Mouse (Mus musculus) midbrain, embryonic 12.5 days (tissue): ENCODE results near the gene Akap5. TPM values are rescaled to one million over a fixed set of nuclear protein-coding genes. Genes with fewer than 3 reads are reported as not detected.
A peak's percentile ranks its signal among the peaks of the same experiment; 100 is the strongest.

Experiments
- ATAC-seq: fragments of 200-750 bp; cut with Nextera tagmentation; 2 replicates; pipeline ENCODE4 v1.8.0; 2017; ENCODE audit warnings: low read depth, moderate TSS enrichment, moderate library complexity; ENCODE audit not compliant: low FRiP score
- H3K27ac ChIP-seq: fragments of 300-500 bp; sonication (generic); replicated peaks from 2 replicates; pipeline ENCODE4 v1.5.1; 2016; ENCODE audit warnings: mild to moderate bottlenecking
- H3K27me3 ChIP-seq: fragments of 300-500 bp; sonication (generic); 2 replicates; pipeline ENCODE4 v1.6.1; 2016; ENCODE audit warnings: mild to moderate bottlenecking
- H3K36me3 ChIP-seq: fragments of 300-500 bp; sonication (generic); 2 replicates; pipeline ENCODE4 v1.6.1; 2016
- H3K4me1 ChIP-seq: fragments of 300-500 bp; sonication (generic); 2 replicates; pipeline ENCODE4 v1.6.1; 2016
- H3K4me2 ChIP-seq: fragments of 300-500 bp; sonication (generic); replicated peaks from 2 replicates; pipeline ENCODE4 v1.6.1; 2016; ENCODE audit warnings: mild to moderate bottlenecking, moderate library complexity
- H3K4me3 ChIP-seq: fragments of 300-500 bp; sonication (generic); 2 replicates; pipeline ENCODE4 v1.5.1; 2016; ENCODE audit warnings: mild to moderate bottlenecking
- H3K9ac ChIP-seq: fragments of 300-500 bp; sonication (generic); replicated peaks from 2 replicates; pipeline ENCODE4 v1.6.1; 2016; ENCODE audit warnings: mild to moderate bottlenecking, moderate library complexity
- H3K9me3 ChIP-seq: fragments of 300-500 bp; sonication (generic); 2 replicates; pipeline ENCODE4 v1.6.1; 2016; ENCODE audit warnings: mild to moderate bottlenecking
- WGBS: fragments of 180-500 bp; shearing (Covaris S2); methylation state at CpG from one replicate; pipeline ENCODE4 v1.1.7; 2016; 5-methylcytosine and 5-hydroxymethylcytosine counted together
- polyA plus RNA-seq: library from polyadenylated mRNA; unstranded; fragments of >200 nt; fragmentation: Nextera tagmentation; extraction: Ambion mirVana; gene quantifications from 2 replicates; pipeline ENCODE4 v1.2.1, GENCODE M21; 2016

Gene Akap5
- polyA plus RNA-seq, result 6.2 and 6.4 TPM in 2 replicates

- 0 out of 2 replicates have a peak within 1 kb of the TSS, but pooled peaks have one; percentile 16 for H3K27ac ChIP-seq
- whole genome bisulfite sequencing, result 2% methylated on average over 53 of the region's 53 CpGs
- no peaks in the 10 kb centered on the region for H3K27me3 ChIP-seq
- peak within 1 kb of the TSS; percentile 57 for H3K4me3 ChIP-seq
- peaks cover 13% of the 10 kb centered on the region; the same call in 1 of the 2 replicates for H3K36me3 ChIP-seq
- H3K9ac ChIP-seq, result peak within 1 kb of the TSS; percentile 61
- ATAC-seq, result peak; percentile 99
- no peaks in the 10 kb centered on the region for H3K9me3 ChIP-seq
- H3K4me1 ChIP-seq, result 0 out of 2 replicates have a peak, but pooled peaks cover 6% of the 10 kb centered on the region
- peak within 1 kb of the TSS; percentile 76 for H3K4me2 ChIP-seq
Measured at GRCm38 (mm10) chr12:76324679-76325431, at the start of gene Akap5. Akap5 (plus strand) TSS chr12:76324891.

GRCm38 (mm10) chr12:76278209-76278608 lies 46.5 kb upstream of the Akap5 start:
- WGBS, result 83% methylated on average over 6 of the region's 6 CpGs
- Histone ChIP-seq H3K9me3 (no peaks in the 10 kb centered on the region), H3K9ac (no peak overlapping the region), H3K4me2 (no peak overlapping the region), H3K27ac (no peak overlapping the region), H3K4me3 (no peak overlapping the region), H3K27me3 (no peaks in the 10 kb centered on the region), H3K36me3 (peaks cover 17% of the 10 kb centered on the region), H3K4me1 (peaks cover 6% of the 10 kb centered on the region)
- no peak for ATAC-seq

GRCm38 (mm10) chr12:76280556-76280955 lies 44.1 kb upstream of the Akap5 start:
- Histone ChIP-seq H3K4me3 (no peak overlapping the region), H3K4me1 (peaks cover 6% of the 10 kb centered on the region), H3K27me3 (no peaks in the 10 kb centered on the region), H3K36me3 (peaks cover 17% of the 10 kb centered on the region), H3K9ac (no peak overlapping the region), H3K4me2 (no peak overlapping the region), H3K27ac (no peak overlapping the region), H3K9me3 (no peaks in the 10 kb centered on the region)
- WGBS, result 93% methylated on average over 9 of the region's 9 CpGs
- ATAC-seq, result no peak

GRCm38 (mm10) chr12:76281111-76281660 lies 43.5 kb upstream of the Akap5 start:
- WGBS, result 88% methylated on average over 2 of the region's 2 CpGs
- Histone ChIP-seq H3K27ac (no peak overlapping the region), H3K4me3 (no peak overlapping the region), H3K36me3 (peaks cover 17% of the 10 kb centered on the region), H3K27me3 (no peaks in the 10 kb centered on the region), H3K4me1 (peaks cover 6% of the 10 kb centered on the region), H3K4me2 (no peak overlapping the region), H3K9me3 (no peaks in the 10 kb centered on the region), H3K9ac (no peak overlapping the region)
- ATAC-seq, result no peak

GRCm38 (mm10) chr12:76282132-76282531 lies 42.6 kb upstream of the Akap5 start:
- Histone ChIP-seq H3K4me3 (no peak overlapping the region), H3K9ac (no peak overlapping the region), H3K4me2 (no peak overlapping the region), H3K4me1 (peaks cover 7% of the 10 kb centered on the region), H3K27me3 (no peaks in the 10 kb centered on the region), H3K36me3 (peaks cover 17% of the 10 kb centered on the region), H3K27ac (no peak overlapping the region), H3K9me3 (no peaks in the 10 kb centered on the region)
- no peak for ATAC-seq
- 77% methylated on average over 4 of the region's 4 CpGs for WGBS

- H3K4me3 ChIP-seq, result no peak overlapping the region
- H3K27ac ChIP-seq, result no peak overlapping the region
Measured at GRCm38 (mm10) chr12:76282532-76283173, 42.0 kb upstream of the Akap5 start.

GRCm38 (mm10) chr12:76285418-76285817 lies 39.3 kb upstream of the Akap5 start:
- Histone ChIP-seq H3K9me3 (no peaks in the 10 kb centered on the region), H3K36me3 (peaks cover 31% of the 10 kb centered on the region), H3K27me3 (no peaks in the 10 kb centered on the region), H3K4me1 (peaks cover 22% of the 10 kb centered on the region), H3K9ac (no peak overlapping the region), H3K4me3 (no peak overlapping the region), H3K27ac (no peak overlapping the region), H3K4me2 (no peak overlapping the region)
- no peak for ATAC-seq
- 95% methylated on average over 6 of the region's 6 CpGs for WGBS

More at GRCm38 (mm10) chr12:76282532-76283173, 42.0 kb upstream of the Akap5 start:
- Histone ChIP-seq H3K9ac (no peak overlapping the region), H3K4me1 (peaks cover 12% of the 10 kb centered on the region), H3K9me3 (no peaks in the 10 kb centered on the region), H3K36me3 (peaks cover 17% of the 10 kb centered on the region), H3K4me2 (no peak overlapping the region), H3K27me3 (no peaks in the 10 kb centered on the region)
- no peak for ATAC-seq
- WGBS, result 91% methylated on average over 17 of the region's 17 CpGs

- ATAC-seq, result peak; percentile 56; the same call in 1 of the 2 replicates
- Histone ChIP-seq H3K9me3 (no peaks in the 10 kb centered on the region), H3K36me3 (peaks cover 39% of the 10 kb centered on the region)
Measured at GRCm38 (mm10) chr12:76287986-76288385, 36.7 kb upstream of the Akap5 start.

GRCm38 (mm10) chr12:76288494-76288893 lies 36.2 kb upstream of the Akap5 start:
- Histone ChIP-seq H3K4me3 (no peak overlapping the region), H3K4me2 (no peak overlapping the region), H3K9me3 (no peaks in the 10 kb centered on the region), H3K9ac (no peak overlapping the region), H3K27ac (peak overlapping the region; percentile 52), H3K27me3 (no peaks in the 10 kb centered on the region), H3K36me3 (peaks cover 36% of the 10 kb centered on the region), H3K4me1 (peaks cover 16% of the 10 kb centered on the region)
- ATAC-seq, result peak; percentile 54; the same call in 1 of the 2 replicates
- 48% methylated on average over 5 of the region's 5 CpGs for WGBS

More at GRCm38 (mm10) chr12:76287986-76288385, 36.7 kb upstream of the Akap5 start:
- peak overlapping the region; percentile 74 for H3K27ac ChIP-seq
- no peak overlapping the region for H3K9ac ChIP-seq
- WGBS, result 43% methylated on average over 8 of the region's 8 CpGs
- no peak overlapping the region for H3K4me2 ChIP-seq
- H3K4me3 ChIP-seq, result no peak overlapping the region
- H3K4me1 ChIP-seq, result peaks cover 16% of the 10 kb centered on the region
- no peaks in the 10 kb centered on the region for H3K27me3 ChIP-seq

GRCm38 (mm10) chr12:76289428-76289827 lies 35.3 kb upstream of the Akap5 start:
- ATAC-seq, result no peak
- Histone ChIP-seq H3K4me3 (no peak overlapping the region), H3K27me3 (no peaks in the 10 kb centered on the region), H3K27ac (no peak overlapping the region), H3K4me1 (peaks cover 16% of the 10 kb centered on the region), H3K9ac (no peak overlapping the region), H3K36me3 (peaks cover 38% of the 10 kb centered on the region), H3K4me2 (no peak overlapping the region), H3K9me3 (no peaks in the 10 kb centered on the region)
- WGBS, result 96% methylated on average over 12 of the region's 12 CpGs

GRCm38 (mm10) chr12:76290271-76290670 lies 34.4 kb upstream of the Akap5 start:
- Histone ChIP-seq H3K9ac (no peak overlapping the region), H3K36me3 (peaks cover 43% of the 10 kb centered on the region), H3K27me3 (no peaks in the 10 kb centered on the region), H3K9me3 (no peaks in the 10 kb centered on the region), H3K4me3 (no peak overlapping the region), H3K4me2 (no peak overlapping the region), H3K4me1 (peaks cover 16% of the 10 kb centered on the region), H3K27ac (no peak overlapping the region)
- ATAC-seq, result no peak
- WGBS, result 95% methylated on average over 2 of the region's 2 CpGs

GRCm38 (mm10) chr12:76293192-76293591 lies 31.5 kb upstream of the Akap5 start:
- 70% methylated on average over 7 of the region's 7 CpGs for WGBS
- peaks cover 63% of the 10 kb centered on the region for H3K36me3 ChIP-seq

More at GRCm38 (mm10) chr12:76293192-76293591, 31.5 kb upstream of the Akap5 start:
- no peak overlapping the region for H3K4me3 ChIP-seq
- no peak overlapping the region for H3K9ac ChIP-seq
- no peak for ATAC-seq
- H3K27me3 ChIP-seq, result no peaks in the 10 kb centered on the region
- H3K27ac ChIP-seq, result no peak overlapping the region
- H3K4me1 ChIP-seq, result peaks cover 6% of the 10 kb centered on the region; the same call in 1 of the 2 replicates
- no peaks in the 10 kb centered on the region for H3K9me3 ChIP-seq
- H3K4me2 ChIP-seq, result no peak overlapping the region
